Mouse (Mus musculus): ENCODE data around the gene Lpin1. TPM values are rescaled to one million over a fixed set of nuclear protein-coding genes. Genes with fewer than 3 reads are reported as not detected.

Lpin1 gene
- polyA plus RNA-seq, 1 experiment from 2014 or later, result 5.7 TPM

DNA sequence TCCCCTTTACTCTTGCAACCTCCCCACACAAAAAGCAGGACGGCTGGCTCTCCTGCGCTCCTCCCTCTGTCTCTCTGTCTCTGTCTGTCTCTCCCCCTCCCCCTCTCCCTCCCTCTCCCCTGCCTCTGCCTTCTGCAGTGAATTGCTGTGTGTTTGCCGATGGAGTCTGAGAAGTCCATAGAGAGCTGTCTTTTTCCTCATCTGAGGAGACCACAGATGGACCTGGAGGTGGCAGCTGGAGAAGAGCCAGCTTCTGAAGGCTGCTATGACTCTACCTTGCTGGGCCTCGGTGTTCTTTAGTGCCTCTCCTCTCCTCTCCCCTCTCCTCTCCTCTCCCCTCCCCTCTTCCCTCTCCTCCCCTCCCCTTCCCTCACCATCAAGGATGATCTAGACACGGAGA is 5.1 kb downstream of the Lpin1 start:
- no peak for ATAC-seq (ENCODE audit: insufficient number of reproducible peaks, low FRiP score, low TSS enrichment, low read depth)

GRCm38 (mm10) chr12:16602271-16602670 is 8.5 kb downstream of the Lpin1 start:
- no peak for ATAC-seq (ENCODE audit: insufficient number of reproducible peaks, low FRiP score, low TSS enrichment, low read depth)
- WGBS, result 85% methylated on average over 4 of the region's 4 CpGs
- no peak overlapping the region for H3K4me3 ChIP-seq
- no peak overlapping the region for H3K27ac ChIP-seq
- no peak overlapping the region for H3K9ac ChIP-seq
- H3K9me3 ChIP-seq, result no peaks in the 10 kb centered on the region
- no peaks in the 10 kb centered on the region for H3K36me3 ChIP-seq
- no peaks in the 10 kb centered on the region for H3K4me1 ChIP-seq
- no peak overlapping the region for H3K4me2 ChIP-seq
- no peaks in the 10 kb centered on the region for H3K27me3 ChIP-seq

More for the DNA sequence above, 5.1 kb downstream of the Lpin1 start:
- H3K27me3 ChIP-seq, result no peaks in the 10 kb centered on the region
- H3K9ac ChIP-seq, result no peak overlapping the region
- whole genome bisulfite sequencing, result 53% methylated on average over 5 of the region's 5 CpGs
- no peaks in the 10 kb centered on the region for H3K9me3 ChIP-seq
- H3K27ac ChIP-seq, result no peak overlapping the region
- H3K4me2 ChIP-seq, result no peak overlapping the region
- H3K36me3 ChIP-seq, result no peaks in the 10 kb centered on the region
- H3K4me1 ChIP-seq, result no peaks in the 10 kb centered on the region
- no peak overlapping the region for H3K4me3 ChIP-seq

DNA sequence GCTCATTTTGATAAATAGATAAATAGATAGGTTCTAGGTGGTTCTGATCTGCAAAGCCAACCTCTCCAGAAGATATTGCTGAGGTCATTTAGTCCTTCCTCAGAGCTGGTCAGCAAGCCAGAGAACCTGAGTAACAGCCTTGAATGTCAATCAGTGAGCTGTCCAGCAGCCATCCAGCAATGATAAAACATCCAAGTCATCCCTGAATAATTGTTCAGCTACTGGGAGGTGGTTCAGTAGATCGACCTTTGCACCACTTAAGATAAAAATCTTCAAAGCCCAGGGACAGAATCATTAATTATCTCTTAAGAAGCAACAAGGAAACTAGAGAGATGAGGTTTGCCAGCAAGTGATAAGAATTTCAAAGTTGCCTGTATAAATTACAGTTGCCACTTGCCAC is 10.4 kb downstream of the Lpin1 start:
- no peaks in the 10 kb centered on the region for H3K4me1 ChIP-seq
- no peaks in the 10 kb centered on the region for H3K27me3 ChIP-seq
- H3K36me3 ChIP-seq, result no peaks in the 10 kb centered on the region
- H3K4me2 ChIP-seq, result no peak overlapping the region
- no peak for ATAC-seq (ENCODE audit: insufficient number of reproducible peaks, low FRiP score, low TSS enrichment, low read depth)
- WGBS, result 43% methylated on average over 1 of the region's 1 CpGs
- no peak overlapping the region for H3K9ac ChIP-seq
- H3K4me3 ChIP-seq, result no peak overlapping the region
- H3K27ac ChIP-seq, result no peak overlapping the region
- H3K9me3 ChIP-seq, result no peaks in the 10 kb centered on the region

GRCm38 (mm10) chr12:16599359-16599758 is 11.4 kb downstream of the Lpin1 start:
- no peak overlapping the region for H3K4me3 ChIP-seq
- H3K9ac ChIP-seq, result no peak overlapping the region
- no peaks in the 10 kb centered on the region for H3K9me3 ChIP-seq
- no peaks in the 10 kb centered on the region for H3K4me1 ChIP-seq
- H3K27ac ChIP-seq, result no peak overlapping the region
- no peak overlapping the region for H3K4me2 ChIP-seq
- no peaks in the 10 kb centered on the region for H3K27me3 ChIP-seq
- no peaks in the 10 kb centered on the region for H3K36me3 ChIP-seq
- WGBS, result 67% methylated on average over 3 of the region's 3 CpGs
- no peak for ATAC-seq (ENCODE audit: insufficient number of reproducible peaks, low FRiP score, low TSS enrichment, low read depth)

GRCm38 (mm10) chr12:16593761-16594160 is 17.0 kb downstream of the Lpin1 start:
- Histone ChIP-seq H3K27ac (no peak overlapping the region), H3K4me2 (no peak overlapping the region), H3K36me3 (no peaks in the 10 kb centered on the region), H3K4me1 (peaks cover 33% of the 10 kb centered on the region), H3K4me3 (no peak overlapping the region), H3K9me3 (no peaks in the 10 kb centered on the region), H3K9ac (no peak overlapping the region), H3K27me3 (no peaks in the 10 kb centered on the region)
- 92% methylated on average over 7 of the region's 7 CpGs for WGBS
- ATAC-seq (ENCODE audit: insufficient number of reproducible peaks, low FRiP score, low TSS enrichment, low read depth), result no peak

GRCm38 (mm10) chr12:16593014-16593413 is 17.8 kb downstream of the Lpin1 start:
- no peaks in the 10 kb centered on the region for H3K36me3 ChIP-seq
- H3K9ac ChIP-seq, result no peak overlapping the region
- peaks cover 41% of the 10 kb centered on the region for H3K4me1 ChIP-seq
- no peaks in the 10 kb centered on the region for H3K27me3 ChIP-seq
- no peak overlapping the region for H3K4me3 ChIP-seq
- H3K27ac ChIP-seq, result no peak overlapping the region
- WGBS, result 76% methylated on average over 7 of the region's 7 CpGs
- no peak overlapping the region for H3K4me2 ChIP-seq
- no peaks in the 10 kb centered on the region for H3K9me3 ChIP-seq
- no peak for ATAC-seq (ENCODE audit: insufficient number of reproducible peaks, low FRiP score, low TSS enrichment, low read depth)

DNA sequence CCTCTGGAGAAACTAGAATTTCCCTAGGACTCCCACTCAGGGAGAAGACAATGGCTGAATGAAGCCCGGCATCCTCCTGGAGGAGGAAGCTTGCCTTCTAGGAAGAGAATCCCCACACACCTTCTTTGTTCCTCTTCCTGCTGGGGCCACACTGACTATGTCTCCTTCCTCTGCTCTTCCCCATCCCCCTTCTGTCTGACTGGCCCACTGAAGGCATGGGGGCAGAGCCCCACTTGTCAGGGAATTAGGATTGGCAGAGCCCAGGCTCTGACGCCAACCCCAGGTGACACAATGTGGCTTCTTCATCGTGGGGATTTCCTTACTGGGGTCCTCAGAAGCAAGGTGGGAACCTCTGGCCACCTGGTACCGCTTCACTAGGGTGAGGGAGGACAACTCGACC is 18.3 kb downstream of the Lpin1 start:
- no peak overlapping the region for H3K9ac ChIP-seq
- no peaks in the 10 kb centered on the region for H3K9me3 ChIP-seq
- H3K4me3 ChIP-seq, result no peak overlapping the region
- 59% methylated on average over 5 of the region's 5 CpGs for WGBS
- peaks cover 42% of the 10 kb centered on the region for H3K4me1 ChIP-seq
- no peak for ATAC-seq (ENCODE audit: insufficient number of reproducible peaks, low FRiP score, low TSS enrichment, low read depth)
- no peak overlapping the region for H3K27ac ChIP-seq
- H3K27me3 ChIP-seq, result no peaks in the 10 kb centered on the region
- no peaks in the 10 kb centered on the region for H3K36me3 ChIP-seq
- H3K4me2 ChIP-seq, result no peak overlapping the region

DNA sequence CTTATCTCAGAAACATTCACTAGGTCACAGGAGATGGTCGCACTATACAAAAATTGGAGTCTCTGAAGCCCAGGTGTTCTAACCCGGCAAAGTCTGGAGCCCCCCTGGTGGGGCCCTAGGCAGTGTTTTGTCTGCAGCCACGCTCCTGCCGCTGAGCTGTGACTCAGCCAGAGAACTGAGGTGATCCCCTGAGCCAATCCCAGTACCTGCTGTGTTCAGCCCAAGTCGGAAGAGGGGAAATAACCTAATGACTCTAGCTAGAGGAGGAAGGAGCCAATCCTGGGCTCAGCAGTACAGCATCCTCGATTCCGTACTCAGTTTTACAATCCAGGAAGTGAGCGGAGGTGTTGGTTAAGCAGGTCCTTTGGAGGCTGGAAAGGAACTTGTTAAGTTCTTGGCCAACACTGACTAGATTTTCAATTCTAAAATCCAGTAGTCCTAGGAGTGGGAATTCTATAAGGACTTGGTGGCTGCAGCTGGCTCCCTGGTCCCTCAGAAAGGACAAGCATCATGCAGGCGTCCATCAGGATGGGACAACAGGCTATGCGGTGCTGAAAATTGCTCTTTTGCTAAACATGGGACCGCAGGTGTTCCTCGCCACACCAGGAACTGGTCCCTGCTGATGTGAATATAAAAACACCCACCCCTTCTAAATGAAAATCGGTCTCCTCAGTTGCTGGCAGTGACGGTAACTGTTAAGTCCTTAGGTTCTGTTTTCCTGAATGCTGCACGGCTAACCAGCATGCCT is 19.1 kb downstream of the Lpin1 start:
- Histone ChIP-seq H3K9ac (no peak overlapping the region), H3K4me2 (peak overlapping the region; percentile 71), H3K4me1 (peaks cover 42% of the 10 kb centered on the region), H3K36me3 (no peaks in the 10 kb centered on the region), H3K27me3 (no peaks in the 10 kb centered on the region), H3K9me3 (no peaks in the 10 kb centered on the region), H3K27ac (peak overlapping the region; percentile 64), H3K4me3 (peak overlapping the region; percentile 45)
- WGBS, result 3% methylated on average over 15 of the region's 15 CpGs
- ATAC-seq (ENCODE audit: insufficient number of reproducible peaks, low FRiP score, low TSS enrichment, low read depth), result peak; percentile 70

- no peak for ATAC-seq (ENCODE audit: insufficient number of reproducible peaks, low FRiP score, low TSS enrichment, low read depth)
Measured at GRCm38 (mm10) chr12:16589966-16590365, 20.8 kb downstream of the Lpin1 start.

DNA sequence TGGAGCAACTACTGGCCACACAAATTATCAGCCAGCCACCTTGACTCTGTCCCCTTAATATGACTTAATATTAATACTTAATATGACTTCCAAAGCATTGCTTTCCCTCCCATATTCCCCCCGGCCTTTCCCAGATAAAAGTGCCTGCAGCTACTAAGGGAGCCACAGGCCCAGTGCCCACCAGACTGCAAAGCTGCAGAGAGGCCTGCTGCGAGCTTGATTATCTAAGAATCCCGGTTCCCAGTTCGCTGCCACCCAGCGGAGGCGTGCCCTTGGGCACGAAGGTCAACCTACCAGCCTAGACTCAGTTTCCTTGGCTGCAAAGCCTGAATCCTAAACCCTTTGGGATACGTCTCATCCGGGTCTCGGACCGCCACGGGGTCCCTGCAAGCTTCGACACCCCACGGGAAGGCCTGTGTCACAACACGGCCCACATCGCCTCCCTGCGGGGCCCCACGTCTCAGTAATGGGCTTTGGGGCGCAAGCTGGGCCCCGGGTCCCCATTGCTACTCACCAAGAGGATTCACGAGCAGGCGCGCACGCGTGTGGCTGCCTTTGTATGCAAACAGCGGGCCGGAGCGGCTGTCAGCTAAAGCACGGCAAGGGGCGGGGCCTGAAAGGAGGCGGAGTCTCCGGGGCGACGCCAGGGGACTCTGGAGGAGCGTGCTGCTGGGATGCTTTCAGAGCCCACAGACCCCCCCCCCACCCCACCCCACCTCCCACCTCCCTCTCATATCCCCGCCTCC is 21.4 kb downstream of the Lpin1 start:
- Histone ChIP-seq H3K9me3 (no peaks in the 10 kb centered on the region), H3K27ac (peak overlapping the region; percentile 54), H3K9ac (peak overlapping the region; percentile 48), H3K4me3 (peak overlapping the region; percentile 72), H3K36me3 (no peaks in the 10 kb centered on the region), H3K4me2 (peak overlapping the region; percentile 70), H3K4me1 (peaks cover 42% of the 10 kb centered on the region), H3K27me3 (no peaks in the 10 kb centered on the region)
- under 1% methylated on average over 33 of the region's 36 CpGs for WGBS
- peak; percentile 78 for ATAC-seq (ENCODE audit: insufficient number of reproducible peaks, low FRiP score, low TSS enrichment, low read depth)

More at GRCm38 (mm10) chr12:16589966-16590365, 20.8 kb downstream of the Lpin1 start:
- 29% methylated on average over 4 of the region's 4 CpGs for WGBS
- H3K9me3 ChIP-seq, result no peaks in the 10 kb centered on the region
- peaks cover 42% of the 10 kb centered on the region for H3K4me1 ChIP-seq
- H3K9ac ChIP-seq, result no peak overlapping the region
- no peaks in the 10 kb centered on the region for H3K27me3 ChIP-seq
- H3K4me3 ChIP-seq, result no peak overlapping the region
- no peaks in the 10 kb centered on the region for H3K36me3 ChIP-seq
- no peak overlapping the region; the same call in 1 of the 2 replicates for H3K4me2 ChIP-seq
- no peak overlapping the region for H3K27ac ChIP-seq

- Histone ChIP-seq H3K4me1 (peaks cover 45% of the 10 kb centered on the region), H3K27ac (no peak overlapping the region), H3K36me3 (no peaks in the 10 kb centered on the region), H3K4me3 (peak overlapping the region; percentile 72), H3K4me2 (peak overlapping the region; percentile 70), H3K27me3 (no peaks in the 10 kb centered on the region), H3K9me3 (no peaks in the 10 kb centered on the region), H3K9ac (no peak overlapping the region)
- ATAC-seq (ENCODE audit: insufficient number of reproducible peaks, low FRiP score, low TSS enrichment, low read depth), result no peak
- 29% methylated on average over 7 of the region's 7 CpGs for WGBS
Measured at GRCm38 (mm10) chr12:16588396-16589042, 22.2 kb downstream of the Lpin1 start.

DNA sequence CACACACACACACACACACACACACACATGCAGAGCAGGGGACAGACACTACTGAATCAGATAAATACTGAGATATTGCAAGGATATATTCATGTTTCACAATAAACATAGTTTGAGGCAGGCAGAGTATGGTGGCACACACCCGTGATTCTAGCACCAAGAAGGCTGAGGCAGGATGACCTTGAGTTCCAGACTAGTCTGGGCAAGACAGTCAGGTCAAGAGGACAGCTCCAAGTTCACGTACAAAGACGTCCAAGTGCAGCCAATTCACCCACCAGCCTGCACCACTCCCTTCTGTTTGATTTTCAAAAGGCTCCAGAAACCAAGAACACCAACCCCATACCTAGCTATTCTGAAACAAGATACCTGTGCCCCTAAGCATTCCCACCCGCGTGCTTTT is 23.0 kb downstream of the Lpin1 start:
- no peaks in the 10 kb centered on the region for H3K27me3 ChIP-seq
- no peak overlapping the region for H3K4me3 ChIP-seq
- 61% methylated on average over 5 of the region's 5 CpGs for WGBS
- H3K9me3 ChIP-seq, result no peaks in the 10 kb centered on the region
- no peaks in the 10 kb centered on the region for H3K36me3 ChIP-seq
- no peak overlapping the region for H3K9ac ChIP-seq
- peaks cover 45% of the 10 kb centered on the region for H3K4me1 ChIP-seq
- H3K27ac ChIP-seq, result no peak overlapping the region
- ATAC-seq (ENCODE audit: insufficient number of reproducible peaks, low FRiP score, low TSS enrichment, low read depth), result no peak
- H3K4me2 ChIP-seq, result no peak overlapping the region

Data from limb, embryonic 15.5 days (tissue).